Mouse (Mus musculus): ENCODE results near the gene Ctdsp2. TPM values are rescaled to one million over a fixed set of nuclear protein-coding genes. Genes with fewer than 3 reads are reported as not detected.

Gene Ctdsp2
- polyA plus RNA-seq, 1 experiment, result 146 TPM

- no peak for DNase-seq (ENCODE audit: low spot score)
These were observed 15.6 kb upstream of the Ctdsp2 start for GRCm38 (mm10) chr10:126962966-126963330.

- no peak for DNase-seq (ENCODE audit: low spot score)
These were observed 14.7 kb upstream of the Ctdsp2 start for GRCm38 (mm10) chr10:126963821-126964220.

- no peak for DNase-seq (ENCODE audit: low spot score)
These were observed 7.0 kb upstream of the Ctdsp2 start for GRCm38 (mm10) chr10:126971363-126972050.

GRCm38 (mm10) chr10:126972051-126972725 is 6.3 kb upstream of the Ctdsp2 start:
- no peak for DNase-seq (ENCODE audit: low spot score)

- DNase-seq (ENCODE audit: low spot score), result no peak
These were observed 5.5 kb upstream of the Ctdsp2 start for GRCm38 (mm10) chr10:126972988-126973387.

GRCm38 (mm10) chr10:126975706-126976105 is 2.8 kb upstream of the Ctdsp2 start:
- DNase-seq (ENCODE audit: low spot score), result no peak

- DNase-seq (ENCODE audit: low spot score), result no peak
These were observed 1.4 kb upstream of the Ctdsp2 start for GRCm38 (mm10) chr10:126977076-126977475.

- DNase-seq (ENCODE audit: low spot score), result peak; percentile 63
These were observed 661 bp downstream of the Ctdsp2 start for GRCm38 (mm10) chr10:126979121-126979635.

GRCm38 (mm10) chr10:126979636-126980151 is 1.2 kb downstream of the Ctdsp2 start:
- no peak for DNase-seq (ENCODE audit: low spot score)

GRCm38 (mm10) chr10:126980221-126980932 is 1.9 kb downstream of the Ctdsp2 start:
- no peak for DNase-seq (ENCODE audit: low spot score)

GRCm38 (mm10) chr10:126980933-126981530 is 2.5 kb downstream of the Ctdsp2 start:
- no peak for DNase-seq (ENCODE audit: low spot score)

GRCm38 (mm10) chr10:126981746-126982145 is 3.2 kb downstream of the Ctdsp2 start:
- no peak for DNase-seq (ENCODE audit: low spot score)

- no peak for DNase-seq (ENCODE audit: low spot score)
These were observed 4.7 kb downstream of the Ctdsp2 start for GRCm38 (mm10) chr10:126983193-126983725.

- no peak for DNase-seq (ENCODE audit: low spot score)
These were observed 5.9 kb downstream of the Ctdsp2 start for GRCm38 (mm10) chr10:126984189-126985004.

GRCm38 (mm10) chr10:126985127-126985526 is 6.6 kb downstream of the Ctdsp2 start:
- DNase-seq (ENCODE audit: low spot score), result no peak

GRCm38 (mm10) chr10:126985579-126985978 is 7.1 kb downstream of the Ctdsp2 start:
- DNase-seq (ENCODE audit: low spot score), result no peak

- DNase-seq (ENCODE audit: low spot score), result peak; percentile 63
These were observed 8.0 kb downstream of the Ctdsp2 start for GRCm38 (mm10) chr10:126986541-126986961.

- DNase-seq (ENCODE audit: low spot score), result no peak
These were observed 8.9 kb downstream of the Ctdsp2 start for GRCm38 (mm10) chr10:126987183-126988118.

GRCm38 (mm10) chr10:126988513-126989165 is 10.1 kb downstream of the Ctdsp2 start:
- DNase-seq (ENCODE audit: low spot score), result no peak
